Comparison of ENCODE assay signal across 14 mouse cellular contexts in the genomic region with DNA sequence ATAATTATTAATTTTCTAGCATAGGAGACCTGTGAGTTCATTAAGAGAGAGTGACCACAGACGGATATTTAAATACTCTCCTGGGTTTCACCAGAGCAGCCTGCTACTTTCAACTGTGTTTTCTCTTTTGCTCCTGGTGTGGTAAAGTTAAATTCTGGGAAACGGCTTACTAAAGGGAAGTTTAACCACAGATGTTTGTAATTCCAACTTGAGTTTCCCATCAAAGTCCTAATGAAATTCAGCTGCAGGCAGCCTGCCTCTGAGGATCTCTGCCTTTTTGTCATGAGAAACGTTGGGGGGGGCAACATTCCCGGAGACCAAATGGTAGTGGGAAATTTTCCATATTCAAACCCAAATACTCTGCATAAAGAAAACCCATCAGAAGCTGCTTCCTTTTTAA. TPM values are rescaled to one million over a fixed set of nuclear protein-coding genes. Genes with fewer than 3 reads are reported as not detected.
DNase-seq lines count a peak whose midpoint lies in the region; ATAC-seq lines count a peak whose summit lies in the region.
"Had no signal": no experiment of that assay in that cellular context is flagged by ENCODE, and none has a peak within 500 bp of the region (broad histone marks: within the 10 kb centered on the region; RNA-seq: fewer than 3 reads in every experiment).

No protein-coding gene starts in this region.

- 42% methylated on average over 4 of the region's 4 CpGs for WGBS in heart, embryonic 16.5 days
- WGBS in lung, embryonic 15.5 days, result 35% methylated on average over 4 of the region's 4 CpGs
- WGBS in embryonic facial prominence, embryonic 14.5 days, result 16% methylated on average over 4 of the region's 4 CpGs
- 53% methylated on average over 4 of the region's 4 CpGs for WGBS in midbrain, embryonic 13.5 days

- no peaks in the 10 kb centered on the region for H3K9me3 ChIP-seq in heart, embryonic 16.5 days (replicated peaks; ENCODE audit: control insufficient read depth, low read length)
- H3K9me3 ChIP-seq in lung, embryonic 15.5 days, result no peaks in the 10 kb centered on the region
- H3K9me3 ChIP-seq in embryonic facial prominence, embryonic 14.5 days (ENCODE audit: control insufficient read depth, low read length), result no peaks in the 10 kb centered on the region
- no peaks in the 10 kb centered on the region for H3K9me3 ChIP-seq in midbrain, embryonic 13.5 days

- peaks cover 39% of the 10 kb centered on the region for H3K4me1 ChIP-seq in heart, embryonic 16.5 days (ENCODE audit: control insufficient read depth, insufficient read depth, low read length)
- peaks cover 34% of the 10 kb centered on the region for H3K4me1 ChIP-seq in lung, embryonic 15.5 days
- peaks cover 20% of the 10 kb centered on the region; the same call in 1 of the 2 replicates for H3K4me1 ChIP-seq in embryonic facial prominence, embryonic 14.5 days (ENCODE audit: control insufficient read depth, insufficient read depth, low read length)
- no peaks in the 10 kb centered on the region for H3K4me1 ChIP-seq in midbrain, embryonic 13.5 days (replicated peaks)

- no peak overlapping the region for H3K9ac ChIP-seq in heart, embryonic 16.5 days (ENCODE audit: low read length)
- no peak overlapping the region for H3K9ac ChIP-seq in lung, embryonic 15.5 days
- no peak overlapping the region for H3K9ac ChIP-seq in embryonic facial prominence, embryonic 14.5 days (ENCODE audit: low read depth, low read length)
- H3K9ac ChIP-seq in midbrain, embryonic 13.5 days (replicated peaks), result no peak overlapping the region

- DNase-seq in heart, adult 9 months (ENCODE audit: low spot score in 2 of 2), result no peak
- DNase-seq in lung, postnatal 36 days, result no peak
- DNase-seq in embryonic facial prominence, embryonic 14.5 days (ENCODE audit: low spot score), result peak; percentile 94
- peak; percentile 34 for DNase-seq in mesoderm, embryonic 11.5 days (ENCODE audit: low read depth, low spot score)
- DNase-seq in right cerebral cortex, postnatal 4 days, result no peak
- DNase-seq: cerebellum, adult 8-10 months; lung, adult 18-20 months had no signal

- no peaks in the 10 kb centered on the region for H3K27me3 ChIP-seq in heart, embryonic 16.5 days (ENCODE audit: control insufficient read depth, insufficient read depth, low read length)
- no peaks in the 10 kb centered on the region for H3K27me3 ChIP-seq in lung, embryonic 15.5 days
- no peaks in the 10 kb centered on the region for H3K27me3 ChIP-seq in embryonic facial prominence, embryonic 14.5 days (replicated peaks; ENCODE audit: control insufficient read depth, insufficient read depth, low read length)
- no peaks in the 10 kb centered on the region for H3K27me3 ChIP-seq in midbrain, embryonic 13.5 days

- peak overlapping the region; percentile 41 for H3K27ac ChIP-seq in heart, embryonic 16.5 days (ENCODE audit: low read length)
- H3K27ac ChIP-seq in lung, embryonic 15.5 days, result peak overlapping the region; percentile 11; the same call in 1 of the 2 replicates
- H3K27ac ChIP-seq in embryonic facial prominence, embryonic 14.5 days (replicated peaks; ENCODE audit: low read depth, low read length), result peak overlapping the region; percentile 75
- no peak overlapping the region for H3K27ac ChIP-seq in midbrain, embryonic 13.5 days

- no peak overlapping the region for H3K4me2 ChIP-seq in heart, embryonic 16.5 days (ENCODE audit: low read depth, low read length)
- H3K4me2 ChIP-seq in lung, embryonic 15.5 days, result no peak overlapping the region
- H3K4me2 ChIP-seq in embryonic facial prominence, embryonic 14.5 days (ENCODE audit: low read depth, low read length), result peak overlapping the region; percentile 19
- H3K4me2 ChIP-seq in midbrain, embryonic 13.5 days (replicated peaks), result no peak overlapping the region
- H3K4me2 ChIP-seq: heart, embryonic 11.5 days; midbrain, embryonic 11.5 days had no signal

- no peak overlapping the region for H3K4me3 ChIP-seq in heart, embryonic 16.5 days (ENCODE audit: low read length)
- H3K4me3 ChIP-seq in lung, embryonic 15.5 days, result no peak overlapping the region
- H3K4me3 ChIP-seq in embryonic facial prominence, embryonic 14.5 days (ENCODE audit: low read depth, low read length), result no peak overlapping the region
- H3K4me3 ChIP-seq in midbrain, embryonic 13.5 days (replicated peaks), result no peak overlapping the region
- H3K4me3 ChIP-seq: erythroblast, embryonic 14.5 days had no signal

- H3K36me3 ChIP-seq in heart, embryonic 16.5 days (ENCODE audit: control insufficient read depth, insufficient read depth), result peaks cover 11% of the 10 kb centered on the region; the same call in 1 of the 2 replicates
- H3K36me3 ChIP-seq in lung, embryonic 15.5 days, result 0 out of 2 replicates have a peak, but pooled peaks cover 4% of the 10 kb centered on the region
- H3K36me3 ChIP-seq in embryonic facial prominence, embryonic 14.5 days (ENCODE audit: control insufficient read depth, insufficient read depth, low read length), result peaks cover 20% of the 10 kb centered on the region
- no peaks in the 10 kb centered on the region for H3K36me3 ChIP-seq in midbrain, embryonic 13.5 days

- no peak for ATAC-seq in heart, embryonic 16.5 days (replicated peaks; ENCODE audit: extremely low read depth, insufficient read depth, low FRiP score)
- ATAC-seq in lung, embryonic 15.5 days (ENCODE audit: borderline replicate concordance, extremely low read depth, low FRiP score, low TSS enrichment), result no peak
- peak; percentile 53; the same call in 1 of the 2 replicates for ATAC-seq in embryonic facial prominence, embryonic 14.5 days (ENCODE audit: low read depth)
- no peak for ATAC-seq in midbrain, embryonic 13.5 days
- ATAC-seq: hindbrain, embryonic 16.5 days had no signal

RNA-seq across cellular contexts. Expression of a gene that starts 7.7 kb away (rescaled TPM):
- 105 and 126 TPM in 2 replicates for polyA plus RNA-seq in heart, embryonic 16.5 days (2015; fragmentation: Nextera tagmentation; extraction: Ambion mirVana)
- 111 and 115 TPM in 2 replicates for polyA plus RNA-seq in lung, embryonic 15.5 days (2015; fragmentation: Nextera tagmentation; extraction: Ambion mirVana)
- 106 and 117 TPM in 2 replicates for polyA plus RNA-seq in embryonic facial prominence, embryonic 14.5 days (2014; fragmentation: Nextera tagmentation; extraction: Ambion mirVana)
- polyA plus RNA-seq in midbrain, embryonic 13.5 days (2015; fragmentation: Nextera tagmentation; extraction: Ambion mirVana), result 15.0 and 15.7 TPM in 2 replicates
- polyA plus RNA-seq: erythroblast, embryonic 14.5 days had no signal

Comparison
In these comparisons a context has a peak if more than half of its experiments do, and no peak if none do; other contexts are left out.
1. DNase-seq: peak in embryonic facial prominence, embryonic 14.5 days (single experiment) and mesoderm, embryonic 11.5 days (single experiment); none in heart, adult 9 months (0 of 2), lung, postnatal 36 days (single experiment) and right cerebral cortex, postnatal 4 days (single experiment).